Mouse (Mus musculus) ES-E14 (cell line): ENCODE measurements at regions not wholly inside any gene's neighbourhood (a gene's known extent, or its start where the extent isn't known, plus 50 kb on each side); places are given as distances from the start of the nearest gene placed in this dataset.

ENCODE experiments used
- CHD2 ChIP-seq: IDR thresholded peaks from 2 replicates; pipeline ENCODE4 v1.6.1; 2014; ENCODE audit warnings: mild to moderate bottlenecking, low read depth, low read length, inconsistent platforms
- HCFC1 ChIP-seq: IDR thresholded peaks from 2 replicates; pipeline ENCODE4 v1.6.1; 2012; ENCODE audit warnings: low read length, inconsistent platforms, borderline replicate concordance; ENCODE audit not compliant: insufficient read depth
- MAFK ChIP-seq: IDR thresholded peaks from 2 replicates; pipeline ENCODE4 v1.6.1; 2014; ENCODE audit warnings: mild to moderate bottlenecking, low read depth, low read length, inconsistent platforms; ENCODE audit not compliant: insufficient read depth
- ZC3H11A ChIP-seq: IDR thresholded peaks from 2 replicates; pipeline ENCODE4 v1.6.1; 2012; ENCODE audit warnings: low read depth, mild to moderate bottlenecking, inconsistent platforms, low read length, borderline replicate concordance
- ZNF384 ChIP-seq: IDR thresholded peaks from 2 replicates; pipeline ENCODE4 v1.6.1; 2012; ENCODE audit warnings: low read depth, low read length, inconsistent platforms

DNA sequence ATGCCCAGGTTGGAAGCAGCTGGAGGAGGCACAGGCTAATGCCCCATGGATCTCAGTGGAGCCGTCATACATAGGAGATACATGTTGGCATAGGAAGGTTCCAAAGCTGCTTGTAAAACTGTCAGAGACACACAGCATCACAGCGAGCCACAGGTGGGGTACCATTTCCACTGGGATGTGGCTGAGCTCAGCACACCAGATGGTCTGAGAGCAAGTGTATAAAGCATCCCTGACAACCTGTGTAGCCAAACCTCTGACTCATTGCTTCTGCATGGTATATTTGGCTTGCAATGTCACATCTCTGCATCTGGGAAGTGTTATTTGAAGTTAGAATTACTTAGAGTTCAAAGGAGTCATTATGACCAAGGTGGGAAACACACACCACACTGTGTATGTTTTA lies 734.9 kb downstream of the Tmem132b start:
- TF ChIP-seq ZNF384 (no peak), HCFC1 (no peak), ZC3H11A (no peak), CHD2 (no peak), MAFK (no peak)
